Mouse (Mus musculus) bone marrow, adult 2 months (tissue): ENCODE data around the gene Rtn3. TPM values are rescaled to one million over a fixed set of nuclear protein-coding genes. Genes with fewer than 3 reads are reported as not detected.
A peak's percentile ranks its signal among the peaks of the same experiment; 100 is the strongest.

Source experiments
- H3K27ac ChIP-seq: fragments of 200-500 bp; 2 replicates; pipeline ENCODE4 v1.5.1; 2012; ENCODE audit warnings: low read depth, mild to moderate bottlenecking, control low read depth, inconsistent platforms, low read length; ENCODE audit not compliant: control insufficient read depth, poor library complexity, insufficient read depth
- H3K4me1 ChIP-seq: fragments of 200-500 bp; 2 replicates; pipeline ENCODE4 v1.6.1; 2011; ENCODE audit warnings: low read length; ENCODE audit not compliant: control insufficient read depth, insufficient read depth
- H3K4me3 ChIP-seq: fragments of 200-500 bp; replicated peaks from 2 replicates; pipeline ENCODE3; 2011; ENCODE audit warnings: mild to moderate bottlenecking, low read depth, low read length, control low read depth; ENCODE audit not compliant: control insufficient read depth
- CTCF ChIP-seq: fragments of 200-500 bp; IDR thresholded peaks from 2 replicates; pipeline ENCODE4 v1.5.1; 2011; ENCODE audit warnings: low read length, control low read depth; ENCODE audit not compliant: control insufficient read depth, insufficient read depth
- POLR2A ChIP-seq: fragments of 200-500 bp; IDR thresholded peaks from 2 replicates; pipeline ENCODE4 v1.6.1; 2011; ENCODE audit warnings: low read depth, mild to moderate bottlenecking, control low read depth, low read length, borderline replicate concordance; ENCODE audit not compliant: control insufficient read depth
- WGBS: fragments of 180-500 bp; shearing (Covaris S2); methylation state at CpG from one replicate; pipeline ENCODE4 v1.1.7; 2018; 5-methylcytosine and 5-hydroxymethylcytosine counted together
- polyA plus RNA-seq: library from polyadenylated mRNA; stranded (reverse); fragments of >200 nt; gene quantifications from 2 replicates; pipeline ENCODE4 v1.2.4, GENCODE M21; 2011; ENCODE audit warnings: low replicate concordance; ENCODE audit not compliant: missing spikeins, insufficient read depth, insufficient read length

The Rtn3 gene
- polyA plus RNA-seq, 1 experiment, result 78.4 TPM

DNA sequence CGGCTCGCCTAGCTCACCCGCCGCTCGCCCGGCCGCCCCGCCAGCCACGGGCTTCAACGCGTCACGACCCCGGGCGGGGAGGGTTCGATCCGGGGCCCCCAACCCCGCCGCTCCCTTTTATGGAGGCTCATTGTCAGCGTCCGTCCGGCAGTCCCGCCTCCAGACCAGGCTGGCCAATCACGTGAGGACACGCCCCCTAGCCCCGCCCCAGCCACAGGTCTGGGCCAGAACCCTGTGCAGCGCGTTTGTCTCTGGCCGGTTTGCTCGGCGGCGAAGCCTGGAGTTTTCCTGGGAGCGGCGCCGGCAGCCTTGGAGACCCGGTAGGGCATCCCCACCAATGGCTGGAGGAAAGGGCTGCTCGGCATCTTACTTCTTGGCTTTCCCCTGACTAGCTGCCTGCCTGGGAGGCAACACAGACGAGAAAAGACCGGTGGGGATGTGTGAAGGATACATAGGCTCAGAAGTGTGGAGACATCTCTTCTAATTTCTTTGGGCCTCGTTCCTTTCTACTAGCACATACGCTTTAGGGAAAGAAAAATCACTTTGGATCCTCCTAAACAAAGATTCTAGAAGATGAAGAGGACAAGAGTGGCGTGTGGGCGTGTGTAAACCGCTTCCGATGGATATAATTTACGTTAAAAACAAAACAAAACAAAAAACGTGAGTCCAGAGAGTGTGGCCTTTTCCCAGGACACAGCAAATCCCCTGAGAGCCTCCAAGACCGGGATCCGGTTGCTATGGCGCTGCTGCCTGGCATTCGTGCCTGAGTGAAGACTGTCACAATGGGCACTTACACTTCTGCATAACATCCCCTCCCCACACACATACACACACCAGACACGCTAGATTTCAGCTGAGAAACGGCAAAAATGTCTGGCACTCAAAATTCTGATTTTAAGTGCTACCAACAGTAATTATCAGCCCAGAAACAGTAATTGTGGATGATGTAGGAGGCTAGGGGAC, 99.9 kb downstream of the Rtn3 start, which contains the start of gene Spindoc:
TSS of gene Spindoc (minus strand) at position 92 of the 963 bp plus-strand sequence.
- TF ChIP-seq POLR2A (0 out of 2 replicates have a peak, but pooled peaks have one; percentile 30), CTCF (no peak)

DNA sequence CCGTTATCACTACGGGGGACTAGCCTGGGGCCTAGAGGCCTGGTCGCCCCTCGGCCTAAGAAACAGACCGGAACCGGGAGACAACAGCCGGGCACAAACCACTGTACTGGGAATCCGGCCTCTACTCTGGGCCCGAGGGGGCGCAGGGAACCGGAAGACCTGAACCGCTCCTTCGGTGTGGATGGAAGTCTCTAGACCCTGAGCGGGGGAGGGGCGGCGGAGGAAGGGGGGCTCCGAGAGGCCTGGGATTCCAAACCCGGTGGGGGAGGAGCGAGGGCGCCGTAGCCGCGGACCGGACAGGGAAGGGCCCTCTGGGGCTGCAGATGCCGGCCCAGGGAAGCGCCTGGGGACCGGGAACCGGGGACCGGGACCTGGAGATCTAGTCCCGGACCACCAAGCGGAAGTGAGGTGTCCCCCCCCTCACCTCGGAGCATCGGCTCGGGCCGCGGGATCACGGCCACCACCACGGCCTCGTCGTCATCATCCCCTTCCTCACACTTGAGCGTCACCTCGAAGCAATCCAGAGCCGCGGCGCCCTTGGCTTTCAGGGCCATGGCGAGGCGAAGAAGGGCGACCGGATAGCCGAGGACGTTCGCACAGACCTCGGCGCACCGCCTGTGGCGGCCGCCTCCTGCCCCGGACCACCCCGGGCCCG, 100.7 kb downstream of the Rtn3 start:
- WGBS, result under 1% methylated on average over 59 of the region's 60 CpGs
- no peak for TF ChIP-seq POLR2A
- TF ChIP-seq CTCF, result no peak
- no peaks in the 10 kb centered on the region; the same call in 1 of the 2 replicates for H3K4me1 ChIP-seq
- peak overlapping the region; percentile 47; the same call in 1 of the 2 replicates for H3K27ac ChIP-seq
- H3K4me3 ChIP-seq, result peak overlapping the region; percentile 90

More for the DNA sequence above, 99.9 kb downstream of the Rtn3 start, which contains the start of gene Spindoc:
- H3K4me3 ChIP-seq, result peak within 1 kb of the TSS; percentile 90
- no peaks in the 10 kb centered on the region; the same call in 1 of the 2 replicates for H3K4me1 ChIP-seq
- H3K27ac ChIP-seq, result peak within 1 kb of the TSS; percentile 47; the same call in 1 of the 2 replicates
- 2% methylated on average over 52 of the region's 52 CpGs for WGBS

DNA sequence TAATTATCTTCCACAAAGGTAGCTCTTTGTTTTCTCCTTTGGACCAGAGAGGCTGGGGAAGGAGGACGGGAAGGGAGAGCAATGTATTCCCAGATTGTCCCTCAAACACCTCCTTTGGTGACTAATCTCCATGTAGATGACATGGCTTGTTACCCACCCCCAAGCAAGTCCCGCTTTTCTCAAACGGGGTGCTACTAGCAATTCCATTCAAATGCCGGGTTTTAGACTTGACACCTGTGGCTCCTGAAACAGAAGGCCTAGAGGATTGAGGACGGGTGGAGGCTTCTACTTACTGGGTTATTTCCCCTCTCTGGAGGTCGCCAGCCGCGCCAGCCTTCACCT, 101.2 kb downstream of the Rtn3 start:
- WGBS, result 18% methylated on average over 8 of the region's 8 CpGs
- Histone ChIP-seq H3K4me1 (no peaks in the 10 kb centered on the region; the same call in 1 of the 2 replicates), H3K4me3 (peak overlapping the region; percentile 90), H3K27ac (peak overlapping the region; percentile 33; the same call in 1 of the 2 replicates)
- TF ChIP-seq POLR2A (no peak), CTCF (no peak)

DNA sequence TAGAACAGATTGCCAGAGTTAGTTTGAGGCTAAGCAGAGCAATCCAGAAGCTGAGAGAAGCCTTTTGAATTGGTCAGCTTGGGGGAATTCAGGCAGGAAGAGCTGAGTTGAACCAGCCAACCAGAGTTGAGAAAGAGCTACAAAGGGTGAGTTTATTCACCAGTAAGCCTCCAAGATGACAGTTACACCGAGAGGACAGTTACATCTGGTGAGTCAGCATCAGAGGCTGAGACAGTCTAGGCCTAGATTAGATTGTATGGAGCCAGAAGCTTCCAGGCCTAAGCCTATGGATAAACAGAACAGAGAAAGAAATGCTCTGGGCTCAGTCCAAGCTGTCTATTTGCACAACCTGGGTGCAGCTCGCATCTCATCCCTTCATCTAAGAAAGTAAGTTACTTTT, 105.4 kb downstream of the Rtn3 start:
- no peaks in the 10 kb centered on the region; the same call in 1 of the 2 replicates for H3K4me1 ChIP-seq
- 41% methylated on average over 2 of the region's 2 CpGs for WGBS
- no peak overlapping the region for H3K4me3 ChIP-seq
- no peak overlapping the region for H3K27ac ChIP-seq
- TF ChIP-seq POLR2A (no peak), CTCF (no peak)

Other genes starting within 250 kb of the Rtn3 start
- 16.3 and 17.7 TPM in 2 replicates for gene Naa40, start 242.1 kb downstream of the Rtn3 start, polyA plus RNA-seq
- 4.4 and 19.6 TPM in 2 replicates for gene Rcor2, start 216.0 kb downstream of the Rtn3 start, polyA plus RNA-seq
- 32.0 and 66.7 TPM in 2 replicates for gene Mark2, start 141.4 kb downstream of the Rtn3 start, polyA plus RNA-seq
- 13.6 and 35.3 TPM in 2 replicates for gene Spindoc, start 100.3 kb downstream of the Rtn3 start, polyA plus RNA-seq
- 8.5 and 12.2 TPM in 2 replicates for gene 2700081O15Rik, start 65.7 kb downstream of the Rtn3 start, polyA plus RNA-seq
- 15.1 and 16.3 TPM in 2 replicates for gene Atl3, start 10.8 kb upstream of the Rtn3 start, polyA plus RNA-seq
- 23.4 and 49.5 TPM in 2 replicates for gene Pla2g16, start 74.2 kb upstream of the Rtn3 start, polyA plus RNA-seq
- not detected in 2 replicates for gene Lgals12, start 123.9 kb upstream of the Rtn3 start, polyA plus RNA-seq
- gene Hrasls5, start 129.3 kb upstream of the Rtn3 start, polyA plus RNA-seq, result 0.95 TPM in 1 of 2 replicates, not detected in the other
- gene Slc22a19, start 228.0 kb upstream of the Rtn3 start, polyA plus RNA-seq, result 0.42 TPM in 1 of 2 replicates, not detected in the other